Mouse (Mus musculus) embryonic facial prominence, embryonic 14.5 days (tissue): ENCODE measurements around the gene Epha6. TPM values are rescaled to one million over a fixed set of nuclear protein-coding genes. Genes with fewer than 3 reads are reported as not detected.

Source experiments
- microRNA-seq: library from miRNA; unstranded; fragments of <30 nt; microRNA quantifications from one replicate; pipeline ENCODE4, GENCODE M21; 2016; ENCODE audit warnings: borderline number of aligned reads
- polyA plus RNA-seq: library from polyadenylated mRNA; unstranded; fragments of >200 nt; fragmentation: Nextera tagmentation; extraction: Ambion mirVana; gene quantifications from 2 replicates; pipeline ENCODE4 v1.2.1, GENCODE M21; 2014

The Epha6 gene
- polyA plus RNA-seq, 1 experiment from 2014 or later: 0.79 TPM

Small RNAs within 50 kb of the gene (microRNA-seq; reads per million reads assigned to microRNA genes)
- not detected for gene Gm24755
